Mouse (Mus musculus) liver, postnatal 0 days (tissue): ENCODE data around the gene Map3k6.

ENCODE experiments used
- CTCF ChIP-seq: sonication (generic); IDR thresholded peaks from 2 replicates; pipeline ENCODE4 v1.5.1; 2016; ENCODE audit warnings: antibody characterized with exemption, low read depth
- EP300 ChIP-seq: IDR thresholded peaks from 2 replicates; pipeline ENCODE4 v1.6.1; 2016; ENCODE audit warnings: antibody characterized with exemption, low read depth, mild to moderate bottlenecking

DNA sequence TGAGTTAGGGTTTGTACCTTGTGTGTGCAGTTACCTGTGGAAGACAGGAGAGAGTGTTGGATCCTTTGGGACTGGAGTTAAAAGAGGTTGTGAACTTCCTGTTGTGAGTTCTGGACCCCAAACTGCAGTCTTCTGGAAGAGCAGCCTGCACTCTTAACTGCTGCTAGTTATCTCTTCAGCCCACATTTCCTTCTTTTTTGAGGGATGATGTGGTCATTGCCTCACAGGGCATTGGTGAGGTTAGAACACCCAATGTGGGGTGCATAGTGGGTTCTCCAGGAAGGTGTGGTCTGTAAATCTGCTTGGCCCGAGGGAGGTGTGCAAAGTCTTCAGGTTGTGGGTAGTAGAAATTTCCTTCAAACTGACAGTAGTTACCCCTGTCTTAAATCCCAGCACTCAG is 3.7 kb downstream of the Map3k6 start:
- TF ChIP-seq CTCF (no peak), EP300 (peak; percentile 63; the same call in 1 of the 2 replicates)
